Mouse (Mus musculus): ENCODE data around the gene Gm8126.
"Not testable (repeated sequence)": the region's sequence is repeated elsewhere in the genome, so short reads cannot be mapped to it uniquely, and the experiment has no call there.

GRCm38 (mm10) chr14:43235204-43235603 is 23.2 kb upstream of the Gm8126 start, which contains the start of gene Gm8122:
- TF ChIP-seq CTCF, EP300 (IDR thresholded peaks at IDR 0.05; ENCODE audit: low read depth): not testable (repeated sequence)

Data from heart, postnatal 0 days (tissue).